Mouse (Mus musculus) gastrocnemius, postnatal 25 days (tissue): ENCODE measurements around the gene A030014E15Rik. TPM values are rescaled to one million over a fixed set of nuclear protein-coding genes. Genes with fewer than 3 reads are reported as not detected.

Source experiments
- total RNA-seq, 2 experiments: library from RNA; stranded (reverse); gene quantifications; 1 replicate in 1 of 2; 2 replicates in 1 of 2; pipeline ENCODE4 v1.2.3; 2021

Gene A030014E15Rik
- total RNA-seq, 2 experiments from 2014 or later = not detected

Other genes with a start within 250 kb of the A030014E15Rik start
- 100 to 1,000 TPM; 121 to 123 TPM for gene Mff, start 200.0 kb upstream of the A030014E15Rik start, total RNA-seq
- gene Tm4sf20, start 156.5 kb upstream of the A030014E15Rik start, total RNA-seq = not detected
- not detected for gene Gm47791, start 153.7 kb upstream of the A030014E15Rik start, total RNA-seq
- 10 to 100 TPM; 23.3 to 24.9 TPM for gene Agfg1, start 85.4 kb upstream of the A030014E15Rik start, total RNA-seq
- gene A030005L19Rik, start 11.6 kb upstream of the A030014E15Rik start, total RNA-seq = not detected
- gene Gm6217, start 6.5 kb downstream of the A030014E15Rik start, total RNA-seq = not detected
- gene A030003K21Rik, start 18.5 kb downstream of the A030014E15Rik start, total RNA-seq = not detected
- gene Gm7544, start 31.1 kb downstream of the A030014E15Rik start, total RNA-seq = not detected
- not detected for gene Gm47955, start 35.4 kb downstream of the A030014E15Rik start, total RNA-seq
- gene Gm47959, start 75.6 kb downstream of the A030014E15Rik start, total RNA-seq = not detected
- gene Slc19a3, start 113.5 kb downstream of the A030014E15Rik start, total RNA-seq = not detected
- not detected for gene Krtap28-10, start 117.6 kb downstream of the A030014E15Rik start, total RNA-seq
- gene Gm47969, start 120.0 kb downstream of the A030014E15Rik start, total RNA-seq = not detected
- gene A030005K14Rik, start 134.5 kb downstream of the A030014E15Rik start, total RNA-seq = not detected
- gene Krtap28-13, start 136.0 kb downstream of the A030014E15Rik start, total RNA-seq = not detected
- gene Ccl20, start 191.8 kb downstream of the A030014E15Rik start, total RNA-seq = not detected
- not detected for gene Daw1, start 234.8 kb downstream of the A030014E15Rik start, total RNA-seq